Mouse (Mus musculus) liver, embryonic 12.5 days (tissue): Measurements from ENCODE around the gene Mst1r. TPM values are rescaled to one million over a fixed set of nuclear protein-coding genes. Genes with fewer than 3 reads are reported as not detected.

Experiments used
- ATAC-seq: fragments of 200-750 bp; cut with Nextera tagmentation; 2 replicates; pipeline ENCODE4 v1.8.0; 2017; ENCODE audit warnings: moderate number of reproducible peaks, mild to moderate bottlenecking, moderate library complexity
- H3K27ac ChIP-seq: fragments of 300-500 bp; sonication (generic); 2 replicates; pipeline ENCODE4 v1.5.1; 2016; ENCODE audit warnings: mild to moderate bottlenecking
- H3K27me3 ChIP-seq: fragments of 300-500 bp; sonication (generic); replicated peaks from 2 replicates; pipeline ENCODE4 v1.6.1; 2016; ENCODE audit warnings: mild to moderate bottlenecking, moderate library complexity
- H3K36me3 ChIP-seq: fragments of 300-500 bp; sonication (generic); 2 replicates; pipeline ENCODE4 v1.6.1; 2016; ENCODE audit warnings: mild to moderate bottlenecking, moderate library complexity
- H3K4me1 ChIP-seq: fragments of 300-500 bp; sonication (generic); 2 replicates; pipeline ENCODE4 v1.6.1; 2016
- H3K4me2 ChIP-seq: fragments of 300-500 bp; sonication (generic); 2 replicates; pipeline ENCODE4 v1.6.1; 2016; ENCODE audit warnings: mild to moderate bottlenecking, moderate library complexity
- H3K4me3 ChIP-seq: fragments of 300-500 bp; sonication (generic); 2 replicates; pipeline ENCODE4 v1.5.1; 2016; ENCODE audit warnings: mild to moderate bottlenecking, moderate library complexity
- H3K9ac ChIP-seq: fragments of 300-500 bp; sonication (generic); 2 replicates; pipeline ENCODE4 v1.6.1; 2016; ENCODE audit warnings: mild to moderate bottlenecking, moderate library complexity
- H3K9me3 ChIP-seq: fragments of 300-500 bp; sonication (generic); replicated peaks from 2 replicates; pipeline ENCODE4 v1.6.1; 2016; ENCODE audit warnings: mild to moderate bottlenecking, moderate library complexity
- WGBS: fragments of 180-500 bp; shearing (Covaris S2); methylation state at CpG from one replicate; pipeline ENCODE4 v1.1.7; 2016; ENCODE audit not compliant: insufficient replicate concordance; 5-methylcytosine and 5-hydroxymethylcytosine counted together
- polyA plus RNA-seq: library from polyadenylated mRNA; unstranded; fragments of >200 nt; fragmentation: Nextera tagmentation; extraction: Ambion mirVana; gene quantifications from 2 replicates; pipeline ENCODE4 v1.2.1, GENCODE M21; 2016

The Mst1r gene
- polyA plus RNA-seq = 0.57 and 0.92 TPM in 2 replicates

DNA sequence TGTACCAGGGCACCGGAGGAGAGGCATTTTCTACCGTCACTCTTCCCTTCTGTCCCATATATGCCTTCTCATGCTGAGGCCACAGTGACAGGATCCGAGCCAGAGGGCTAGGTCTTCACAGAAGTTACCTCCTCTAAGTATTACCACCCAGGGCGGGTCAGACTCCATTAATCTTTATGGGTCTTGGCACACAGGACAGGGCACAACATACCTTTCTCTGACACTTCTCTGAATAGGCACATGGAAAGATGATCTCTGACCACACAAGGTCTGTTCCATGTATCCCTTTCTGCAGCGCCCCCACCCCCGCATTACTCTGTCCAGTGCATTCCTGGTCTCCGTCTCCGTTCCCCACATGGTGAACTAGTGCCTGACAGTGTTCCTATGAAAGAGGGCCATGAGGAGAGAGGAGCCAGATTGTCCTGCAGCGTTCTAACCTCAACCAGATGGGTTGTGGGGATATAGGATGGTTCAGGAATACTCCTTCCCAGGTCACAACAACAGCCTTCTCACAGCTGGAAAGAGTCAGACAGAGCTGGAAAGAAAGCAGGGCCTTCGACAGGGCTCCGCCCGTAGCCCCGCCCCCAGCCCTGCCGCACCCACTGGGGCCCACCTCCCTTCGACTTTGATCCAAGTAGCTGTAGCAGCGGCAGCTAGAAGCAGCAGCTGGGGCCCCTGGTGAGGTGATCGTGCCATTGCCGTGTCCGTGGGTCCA is at the start of gene Mst1r:
Mst1r (plus strand) TSS at position 622 of the 715 bp plus-strand sequence.
- Histone ChIP-seq H3K36me3 (0 out of 2 replicates have a peak, but pooled peaks cover 3% of the 10 kb centered on the region), H3K4me2 (peak within 1 kb of the TSS; percentile 74), H3K9me3 (no peaks in the 10 kb centered on the region), H3K27ac (peak within 1 kb of the TSS; percentile 29; the same call in 1 of the 2 replicates), H3K4me1 (peaks cover 45% of the 10 kb centered on the region), H3K4me3 (peak within 1 kb of the TSS; percentile 43), H3K9ac (peak within 1 kb of the TSS; percentile 49), H3K27me3 (peaks cover 18% of the 10 kb centered on the region)
- peak; percentile 70 for ATAC-seq
- 25% methylated on average over 19 of the region's 19 CpGs for WGBS

DNA sequence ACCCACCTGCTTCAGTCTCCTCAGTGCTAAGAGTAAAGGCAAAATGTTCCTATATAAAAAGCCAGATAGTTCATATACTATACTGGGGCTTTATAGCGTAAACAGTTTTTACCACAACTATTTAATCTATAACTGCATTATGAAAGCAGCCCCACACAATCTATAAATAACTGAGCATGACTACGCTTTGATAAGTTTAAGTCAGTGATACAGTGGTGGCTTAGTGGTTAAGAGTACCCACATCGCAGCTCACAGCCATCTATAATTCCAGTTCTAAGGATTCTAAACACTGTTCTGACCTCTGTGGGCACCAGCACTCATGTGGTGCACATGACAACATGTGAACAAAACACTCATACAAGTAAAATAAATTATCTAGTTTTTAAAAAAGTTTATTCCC is 48.3 kb upstream of the Mst1r start:
- Histone ChIP-seq H3K9ac (no peak overlapping the region), H3K4me1 (peaks cover 10% of the 10 kb centered on the region; the same call in 1 of the 2 replicates), H3K4me2 (no peak overlapping the region), H3K27me3 (no peaks in the 10 kb centered on the region), H3K4me3 (no peak overlapping the region), H3K27ac (no peak overlapping the region), H3K9me3 (no peaks in the 10 kb centered on the region), H3K36me3 (peaks cover 41% of the 10 kb centered on the region)
- ATAC-seq = no peak
- WGBS = 66% methylated on average over 3 of the region's 3 CpGs

DNA sequence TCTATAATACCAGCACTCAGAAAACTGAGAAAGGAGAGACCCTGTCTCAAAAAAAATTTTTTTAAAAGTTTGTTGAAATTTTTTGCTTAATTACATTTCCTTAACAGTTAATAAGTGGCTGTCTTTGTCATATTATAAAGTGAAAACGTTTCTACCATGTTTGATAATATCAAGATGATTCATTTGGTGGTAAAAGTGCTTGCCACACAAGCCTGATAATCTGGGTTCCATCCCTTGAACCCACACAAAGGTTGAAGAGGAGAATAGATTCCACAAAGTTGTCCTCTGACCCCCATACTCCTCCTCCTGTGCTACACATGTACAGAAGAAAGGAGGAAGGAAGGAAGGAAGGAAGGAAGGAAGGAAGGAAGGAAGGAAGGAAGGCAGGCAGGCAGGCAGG is 42.2 kb upstream of the Mst1r start:
- no peak overlapping the region for H3K4me2 ChIP-seq
- no peaks in the 10 kb centered on the region for H3K9me3 ChIP-seq
- no peak for ATAC-seq
- no peak overlapping the region for H3K4me3 ChIP-seq
- peaks cover 45% of the 10 kb centered on the region for H3K36me3 ChIP-seq
- 18% methylated on average over 1 of the region's 1 CpGs for WGBS
- peaks cover 6% of the 10 kb centered on the region; the same call in 1 of the 2 replicates for H3K4me1 ChIP-seq
- no peak overlapping the region for H3K9ac ChIP-seq
- H3K27ac ChIP-seq = no peak overlapping the region
- no peaks in the 10 kb centered on the region for H3K27me3 ChIP-seq

DNA sequence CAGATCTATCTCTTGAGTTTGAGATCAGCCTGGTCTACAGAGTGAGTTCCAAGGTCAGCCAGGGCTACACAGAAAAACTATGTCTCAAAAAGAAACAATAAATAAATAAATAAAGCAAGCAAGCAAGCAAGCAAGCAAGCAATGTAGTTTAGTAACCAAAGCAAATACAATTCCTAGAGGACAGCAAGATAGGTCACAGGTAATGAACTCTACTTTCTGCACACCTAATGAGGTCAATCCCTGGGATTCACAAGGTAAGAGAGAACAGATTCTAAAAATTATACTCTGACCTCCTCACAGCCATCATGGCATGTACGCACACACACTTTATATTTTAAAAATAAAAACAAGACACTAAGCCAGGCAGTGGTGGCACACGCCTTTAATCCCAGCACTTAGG is 40.6 kb upstream of the Mst1r start:
- H3K4me3 ChIP-seq = no peak overlapping the region
- H3K4me1 ChIP-seq = peaks cover 9% of the 10 kb centered on the region
- no peak for ATAC-seq
- 90% methylated on average over 2 of the region's 2 CpGs for WGBS
- H3K9ac ChIP-seq = no peak overlapping the region
- no peak overlapping the region for H3K27ac ChIP-seq
- H3K27me3 ChIP-seq = no peaks in the 10 kb centered on the region
- H3K36me3 ChIP-seq = peaks cover 50% of the 10 kb centered on the region
- H3K4me2 ChIP-seq = no peak overlapping the region
- no peaks in the 10 kb centered on the region for H3K9me3 ChIP-seq

DNA sequence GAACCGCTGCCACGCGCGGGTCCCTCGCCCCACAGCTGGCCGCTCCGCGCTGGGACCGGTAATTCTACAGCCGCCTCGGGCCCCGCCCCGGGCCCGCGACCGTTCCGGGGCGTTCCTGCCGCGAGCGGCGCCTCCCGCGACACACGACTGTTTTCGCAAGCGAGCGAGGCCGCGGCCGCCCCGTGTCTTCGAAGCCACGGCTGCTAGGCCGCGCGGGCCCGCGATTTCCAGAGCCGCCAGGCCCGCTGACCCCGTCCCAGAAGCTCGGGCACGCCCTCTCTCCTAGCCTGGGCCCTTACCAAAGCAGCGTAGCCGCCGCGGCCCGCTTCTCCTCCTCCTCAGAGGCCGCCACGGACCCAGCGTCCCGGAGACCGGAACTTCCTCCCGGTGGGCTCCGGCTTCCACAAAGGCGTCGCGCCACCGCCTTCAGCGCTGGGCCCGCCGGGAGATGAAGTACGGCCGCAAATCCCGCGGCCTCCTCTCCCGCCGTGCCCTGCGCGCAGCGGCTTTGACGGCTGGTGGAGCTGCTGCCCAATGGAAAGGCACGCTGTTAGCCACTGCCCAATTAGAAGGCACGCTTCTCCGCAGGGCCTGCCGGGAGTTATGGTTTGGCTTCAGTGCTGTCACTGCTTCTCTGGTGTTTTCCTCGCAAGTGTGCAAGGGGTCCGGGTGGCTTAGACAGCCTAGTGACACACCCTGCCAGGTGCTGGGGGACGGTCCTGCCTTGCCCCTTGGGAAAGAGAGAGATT is 34.1 kb upstream of the Mst1r start:
- WGBS = under 1% methylated on average over 80 of the region's 80 CpGs
- ATAC-seq = peak; percentile 99
- Histone ChIP-seq H3K36me3 (peaks cover 17% of the 10 kb centered on the region), H3K27me3 (peaks cover 9% of the 10 kb centered on the region; the same call in 1 of the 2 replicates), H3K4me2 (peak overlapping the region; percentile 77), H3K27ac (peak overlapping the region; percentile 98), H3K4me1 (peaks cover 28% of the 10 kb centered on the region), H3K9me3 (no peaks in the 10 kb centered on the region), H3K4me3 (peak overlapping the region; percentile 77), H3K9ac (peak overlapping the region; percentile 91)

DNA sequence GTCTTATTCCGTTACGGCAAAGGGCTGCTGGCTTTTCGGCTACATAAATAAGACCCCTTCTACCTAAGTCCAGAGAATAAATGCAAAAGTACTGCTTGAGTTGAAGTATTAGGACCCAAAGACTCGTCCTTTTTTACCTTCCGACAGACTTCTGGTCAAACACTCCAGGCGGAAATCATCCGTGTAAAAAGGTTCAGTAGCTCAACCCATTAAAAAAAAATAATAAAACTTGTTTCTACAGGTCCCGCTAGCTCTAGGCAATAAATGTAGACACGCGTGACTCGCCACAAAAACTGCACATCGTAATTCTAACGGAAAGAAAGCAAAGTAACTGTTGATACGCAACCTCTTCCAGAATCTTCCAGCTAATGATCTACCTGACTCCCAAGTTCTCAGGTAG is 33.5 kb upstream of the Mst1r start, which contains the start of gene Rbm6:
Rbm6 (minus strand) TSS at position 101 of the 400 bp plus-strand sequence.
- Histone ChIP-seq H3K9ac (peak within 1 kb of the TSS; percentile 91), H3K36me3 (peaks cover 12% of the 10 kb centered on the region), H3K27me3 (peaks cover 9% of the 10 kb centered on the region; the same call in 1 of the 2 replicates), H3K27ac (peak within 1 kb of the TSS; percentile 98), H3K4me2 (peak within 1 kb of the TSS; percentile 77), H3K4me1 (peaks cover 26% of the 10 kb centered on the region), H3K4me3 (peak within 1 kb of the TSS; percentile 77), H3K9me3 (no peaks in the 10 kb centered on the region)
- no peak for ATAC-seq
- WGBS = 7% methylated on average over 14 of the region's 14 CpGs

DNA sequence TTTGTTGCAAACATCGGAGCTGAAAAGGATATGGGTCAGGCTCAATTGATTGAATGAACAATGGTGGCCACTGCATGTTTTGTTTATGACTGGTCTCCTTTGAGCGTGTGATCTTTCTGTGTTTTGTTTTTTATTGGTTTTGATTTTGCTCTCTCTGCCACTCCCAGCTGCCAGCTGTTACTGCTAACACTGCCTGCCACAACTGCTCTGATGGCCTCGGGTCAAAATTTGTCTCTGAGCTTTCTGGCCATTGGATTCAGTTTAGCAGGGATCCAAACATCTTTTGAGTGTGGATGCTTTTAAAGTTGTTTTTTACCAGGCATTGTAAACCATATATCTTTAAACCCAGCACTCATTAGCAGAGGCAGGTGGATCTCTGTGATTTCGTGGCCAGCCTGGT is 26.3 kb upstream of the Mst1r start:
- WGBS = 61% methylated on average over 4 of the region's 4 CpGs
- Histone ChIP-seq H3K4me2 (no peak overlapping the region), H3K4me1 (no peaks in the 10 kb centered on the region), H3K27ac (no peak overlapping the region), H3K9ac (no peak overlapping the region), H3K27me3 (peaks cover 37% of the 10 kb centered on the region), H3K9me3 (no peaks in the 10 kb centered on the region), H3K36me3 (no peaks in the 10 kb centered on the region), H3K4me3 (no peak overlapping the region)
- no peak for ATAC-seq

DNA sequence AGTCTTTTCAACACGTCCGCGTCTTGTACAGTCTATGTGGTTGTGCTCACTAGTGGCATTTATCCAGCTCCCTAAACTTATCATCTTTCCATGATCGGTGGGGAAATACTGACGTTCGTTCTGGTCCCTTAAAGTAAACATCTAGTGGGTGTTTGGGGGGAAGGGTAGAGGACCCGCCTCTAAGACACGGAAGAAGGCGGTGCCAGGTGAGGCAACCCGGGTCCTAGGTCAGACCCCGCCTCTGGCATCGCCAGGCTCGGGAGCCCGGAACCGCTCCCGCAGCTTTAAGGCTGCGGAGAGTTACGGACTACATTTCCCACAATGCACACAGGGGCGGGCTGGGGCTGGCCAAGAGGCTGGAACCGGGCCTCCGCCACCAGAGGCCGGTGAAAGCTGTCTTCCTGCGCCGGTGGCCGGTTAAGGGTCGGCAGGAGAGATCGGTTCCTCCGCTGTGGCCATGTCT is 18.8 kb upstream of the Mst1r start, which contains the start of gene Mon1a:
Mon1a (plus strand) TSS at position 348 of the 463 bp plus-strand sequence.
- WGBS = under 1% methylated on average over 28 of the region's 28 CpGs
- ATAC-seq = peak; percentile 97

DNA sequence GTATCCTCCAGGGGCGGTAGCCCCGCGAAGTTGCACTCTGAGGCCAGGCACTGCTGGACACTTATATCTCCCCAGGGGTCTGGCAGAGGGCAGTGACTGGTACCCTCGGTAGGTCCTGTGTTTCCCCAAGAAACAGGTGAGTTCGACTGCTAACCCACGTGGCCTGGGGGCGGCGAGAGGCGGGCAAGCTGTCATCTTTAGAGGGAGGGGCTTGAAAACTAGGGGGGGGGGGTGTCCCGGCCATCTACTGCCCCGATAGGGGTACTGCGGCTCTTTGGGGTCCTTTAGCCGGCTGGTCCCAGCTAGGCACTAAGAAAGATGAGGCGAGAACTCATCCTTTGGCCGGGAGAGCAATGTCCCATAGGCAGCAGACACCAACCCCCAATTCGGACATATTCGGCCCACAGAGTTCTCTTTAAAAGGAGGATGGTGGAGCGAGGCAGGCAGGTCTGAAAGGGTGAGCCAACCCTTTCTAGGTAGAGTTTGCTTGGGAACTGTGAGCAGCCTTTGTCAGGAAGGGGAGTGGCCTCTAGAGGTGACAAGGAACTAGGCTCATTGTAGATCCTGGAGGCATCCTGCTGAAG is 18.3 kb upstream of the Mst1r start:
- Histone ChIP-seq H3K9me3 (no peaks in the 10 kb centered on the region), H3K27me3 (peaks cover 11% of the 10 kb centered on the region), H3K36me3 (no peaks in the 10 kb centered on the region), H3K9ac (peak overlapping the region; percentile 78), H3K27ac (peak overlapping the region; percentile 67), H3K4me2 (peak overlapping the region; percentile 95), H3K4me3 (peak overlapping the region; percentile 71), H3K4me1 (peaks cover 26% of the 10 kb centered on the region)
- ATAC-seq = peak; percentile 67
- WGBS = under 1% methylated on average over 18 of the region's 18 CpGs

More for the DNA sequence above, 18.8 kb upstream of the Mst1r start, which contains the start of gene Mon1a:
- H3K9me3 ChIP-seq = no peaks in the 10 kb centered on the region
- peak within 1 kb of the TSS; percentile 95 for H3K4me2 ChIP-seq
- peaks cover 26% of the 10 kb centered on the region for H3K4me1 ChIP-seq
- H3K36me3 ChIP-seq = no peaks in the 10 kb centered on the region
- peak within 1 kb of the TSS; percentile 78 for H3K9ac ChIP-seq
- H3K27ac ChIP-seq = peak within 1 kb of the TSS; percentile 67
- peaks cover 11% of the 10 kb centered on the region for H3K27me3 ChIP-seq
- peak within 1 kb of the TSS; percentile 71 for H3K4me3 ChIP-seq

DNA sequence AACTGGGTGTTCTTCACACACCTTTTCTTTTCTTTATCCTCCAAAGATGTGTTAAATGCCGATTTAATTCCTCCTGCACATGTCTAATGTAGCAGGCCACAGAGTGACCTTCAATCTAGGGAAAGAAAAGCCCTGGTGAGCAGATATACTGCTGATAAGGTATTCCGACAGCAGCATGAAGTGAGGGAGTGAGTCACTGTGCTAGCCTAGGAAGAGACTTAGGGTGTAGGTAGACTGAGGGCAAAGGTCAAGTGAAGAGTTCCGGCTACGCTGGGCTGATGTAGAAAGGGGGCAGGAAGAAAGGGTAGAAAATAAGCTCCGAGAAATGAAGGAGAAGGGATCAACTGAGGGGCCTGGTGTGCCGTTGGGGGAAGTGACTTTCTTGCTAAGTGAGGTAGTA is 16.4 kb upstream of the Mst1r start:
- Histone ChIP-seq H3K36me3 (no peaks in the 10 kb centered on the region), H3K27ac (no peak overlapping the region), H3K9me3 (no peaks in the 10 kb centered on the region), H3K4me3 (no peak overlapping the region), H3K27me3 (peaks cover 11% of the 10 kb centered on the region), H3K4me2 (no peak overlapping the region), H3K4me1 (peaks cover 26% of the 10 kb centered on the region), H3K9ac (no peak overlapping the region)
- no peak for ATAC-seq
- WGBS = 75% methylated on average over 6 of the region's 6 CpGs

DNA sequence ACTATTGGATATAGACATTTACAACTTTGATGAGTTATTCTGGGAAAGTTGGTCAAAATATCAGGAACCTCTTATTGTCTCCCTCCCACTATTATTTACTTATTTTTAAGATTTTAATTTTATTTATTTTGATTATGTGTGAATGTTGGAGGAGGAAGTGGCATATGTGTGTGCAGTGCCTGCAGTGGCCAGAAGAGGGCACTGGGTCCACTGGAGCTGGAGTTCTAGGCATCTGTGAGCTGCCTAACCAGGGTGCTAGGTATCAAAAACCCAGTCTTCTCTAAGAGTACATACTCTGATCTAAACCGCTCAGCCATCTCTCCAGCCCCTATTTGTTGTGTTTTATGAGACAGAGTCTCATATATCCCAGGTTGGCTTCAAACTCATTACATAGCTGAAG is 15.7 kb upstream of the Mst1r start:
- peaks cover 10% of the 10 kb centered on the region for H3K27me3 ChIP-seq
- no peaks in the 10 kb centered on the region for H3K36me3 ChIP-seq
- H3K4me1 ChIP-seq = peaks cover 26% of the 10 kb centered on the region
- no peak overlapping the region for H3K27ac ChIP-seq
- no peaks in the 10 kb centered on the region for H3K9me3 ChIP-seq
- H3K9ac ChIP-seq = no peak overlapping the region
- no peak overlapping the region for H3K4me2 ChIP-seq
- ATAC-seq = no peak
- WGBS = 87% methylated on average over 1 of the region's 1 CpGs
- H3K4me3 ChIP-seq = no peak overlapping the region
